Mouse (Mus musculus) MEL (cell line): ENCODE measurements around the gene Cacna1c. TPM values are rescaled to one million over a fixed set of nuclear protein-coding genes. Genes with fewer than 3 reads are reported as not detected.

ENCODE experiments used
- DNase-seq: peaks from one replicate; pipeline ENCODE4 v3.0.0; 2011; ENCODE audit warnings: low read depth, low spot score
- H3K27ac ChIP-seq: 2 replicates; pipeline ENCODE4 v1.5.1; 2012; ENCODE audit warnings: low read depth, mild to moderate bottlenecking, control low read depth, low read length, moderate library complexity; ENCODE audit not compliant: control insufficient read depth
- H3K27me3 ChIP-seq, 2 experiments: fragments of 150-350 bp in 1 of 2; sonication (generic) in 1 of 2; 2 replicates each; pipeline ENCODE4 v1.6.1; 2012; ENCODE audit warnings: low read length in 2 of 2, mild to moderate bottlenecking in 2 of 2, improper control_type of control experiment in 1 of 2, moderate library complexity in 1 of 2; ENCODE audit not compliant: insufficient read depth in 2 of 2, control insufficient read depth in 1 of 2
- H3K36me3 ChIP-seq, 2 experiments: 2 replicates each; pipeline ENCODE4 v1.6.1; 2012 to 2014; ENCODE audit warnings: low read length in 2 of 2, improper control_type of control experiment in 1 of 2, inconsistent platforms in 1 of 2, mild to moderate bottlenecking in 1 of 2; ENCODE audit not compliant: insufficient read depth in 2 of 2, control insufficient read depth in 1 of 2
- H3K4me1 ChIP-seq, 2 experiments: fragments of 150-350 bp in 1 of 2; sonication (generic) in 1 of 2; 2 replicates each; pipeline ENCODE4 v1.6.1; 2012; ENCODE audit warnings: low read length in 2 of 2, improper control_type of control experiment in 1 of 2, mild to moderate bottlenecking in 1 of 2; ENCODE audit not compliant: insufficient read depth in 2 of 2, control insufficient read depth in 1 of 2
- H3K4me3 ChIP-seq, 2 experiments: fragments of 150-350 bp in 1 of 2; sonication (generic) in 1 of 2; 2 replicates each; pipeline ENCODE4 v1.5.1; 2012; ENCODE audit warnings: low read depth in 2 of 2, low read length in 2 of 2, mild to moderate bottlenecking in 2 of 2, moderate library complexity in 2 of 2, control low read depth in 1 of 2, improper control_type of control experiment in 1 of 2; ENCODE audit not compliant: control insufficient read depth in 1 of 2, insufficient read depth in 1 of 2
- H3K79me2 ChIP-seq: 2 replicates; pipeline ENCODE4 v1.6.1; 2012; ENCODE audit warnings: mild to moderate bottlenecking, low read length, moderate library complexity; ENCODE audit not compliant: control insufficient read depth, poor library complexity, insufficient read depth
- H3K9ac ChIP-seq: 2 replicates; pipeline ENCODE4 v1.6.1; 2012; ENCODE audit warnings: low read depth, mild to moderate bottlenecking, control low read depth, low read length, moderate library complexity; ENCODE audit not compliant: control insufficient read depth, poor library complexity, severe bottlenecking
- H3K9me3 ChIP-seq: fragments of 150-350 bp; sonication (generic); replicated peaks from 2 replicates; pipeline ENCODE4 v1.6.1; 2012; ENCODE audit warnings: mild to moderate bottlenecking, low read length, improper control_type of control experiment, moderate library complexity; ENCODE audit not compliant: insufficient read depth
- CHD2 ChIP-seq: IDR thresholded peaks from 2 replicates; pipeline ENCODE4 v1.6.1; 2011; ENCODE audit warnings: low read length, improper control_type of control experiment
- E2F4 ChIP-seq: IDR thresholded peaks from 2 replicates; pipeline ENCODE4 v1.6.1; 2011; ENCODE audit warnings: low read depth, low read length, improper control_type of control experiment, borderline replicate concordance
- ELF1 ChIP-seq: IDR thresholded peaks from 2 replicates; pipeline ENCODE4 v1.6.1; 2014; ENCODE audit warnings: low read depth, mild to moderate bottlenecking, inconsistent platforms, low read length, improper control_type of control experiment, moderate library complexity
- JUND ChIP-seq: IDR thresholded peaks from 2 replicates; pipeline ENCODE4 v1.6.1; 2011; ENCODE audit warnings: low read depth, mild to moderate bottlenecking, improper control_type of control experiment, low read length
- KAT2A ChIP-seq: conservative IDR thresholded peaks from 2 replicates; pipeline ENCODE4 v1.6.1; 2012; ENCODE audit warnings: low read depth, low read length, improper control_type of control experiment, inconsistent platforms
- MAZ ChIP-seq: IDR thresholded peaks from 2 replicates; pipeline ENCODE4 v1.6.1; 2012; ENCODE audit warnings: low read depth, mild to moderate bottlenecking, inconsistent platforms, low read length, improper control_type of control experiment
- MEF2A ChIP-seq: IDR thresholded peaks from 2 replicates; pipeline ENCODE4 v1.6.1; 2014; ENCODE audit warnings: low read depth, mild to moderate bottlenecking, inconsistent platforms, low read length, improper control_type of control experiment; ENCODE audit not compliant: poor library complexity, insufficient replicate concordance, severe bottlenecking; ENCODE audit errors: extremely low read depth
- NELFE ChIP-seq: IDR thresholded peaks from 2 replicates; pipeline ENCODE4 v1.6.1; 2011; ENCODE audit warnings: low read depth, low read length, improper control_type of control experiment
- POLR2A ChIP-seq, 2 experiments: IDR thresholded peaks; 2 replicates each; pipeline ENCODE4 v1.6.1; 2011 to 2012; ENCODE audit warnings: low read length in 2 of 2, mild to moderate bottlenecking in 2 of 2, control low read depth in 1 of 2, improper control_type of control experiment in 1 of 2, low read depth in 1 of 2, moderate library complexity in 1 of 2; ENCODE audit not compliant: control insufficient read depth in 1 of 2, insufficient read depth in 1 of 2, poor library complexity in 1 of 2
- POLR2AphosphoS2 ChIP-seq: IDR thresholded peaks from 2 replicates; pipeline ENCODE4 v1.6.1; 2011; ENCODE audit warnings: low read length, improper control_type of control experiment
- RAD21 ChIP-seq: IDR thresholded peaks from 2 replicates; pipeline ENCODE4 v1.6.1; 2011; ENCODE audit warnings: mild to moderate bottlenecking, low read depth, low read length, improper control_type of control experiment
- SMC3 ChIP-seq: IDR thresholded peaks from 2 replicates; pipeline ENCODE4 v1.6.1; 2011; ENCODE audit warnings: low read depth, low read length, improper control_type of control experiment
- TAL1 ChIP-seq: IDR thresholded peaks from 2 replicates; pipeline ENCODE4 v1.6.1; 2012; ENCODE audit warnings: mild to moderate bottlenecking, inconsistent platforms, low read length, moderate library complexity, mixed read lengths
- TBP ChIP-seq: IDR thresholded peaks from 2 replicates; pipeline ENCODE4 v1.8.0; 2011; ENCODE audit warnings: low read depth, low read length, improper control_type of control experiment
- UBTF ChIP-seq: IDR thresholded peaks from 2 replicates; pipeline ENCODE4 v1.6.1; 2012; ENCODE audit warnings: low read depth, mild to moderate bottlenecking, inconsistent platforms, low read length, improper control_type of control experiment, moderate library complexity, borderline replicate concordance; ENCODE audit not compliant: insufficient read depth
- ZC3H11A ChIP-seq: IDR thresholded peaks from 2 replicates; pipeline ENCODE4 v1.6.1; 2012; ENCODE audit warnings: low read depth, mild to moderate bottlenecking, inconsistent platforms, low read length, improper control_type of control experiment
- ZKSCAN1 ChIP-seq: IDR thresholded peaks from 2 replicates; pipeline ENCODE4 v1.6.1; 2012; ENCODE audit warnings: low read depth, mild to moderate bottlenecking, inconsistent platforms, low read length, improper control_type of control experiment, moderate library complexity
- ZNF384 ChIP-seq: IDR thresholded peaks from 2 replicates; pipeline ENCODE4 v1.6.1; 2012; ENCODE audit warnings: low read depth, mild to moderate bottlenecking, inconsistent platforms, low read length, improper control_type of control experiment
- polyA plus RNA-seq, 2 experiments: library from polyadenylated mRNA; stranded (reverse) in 1 of 2; unstranded in 1 of 2; fragments of >175 nt in 1 of 2; fragments of >200 nt in 1 of 2; gene quantifications; 2 replicates each; pipeline versions ENCODE4 v1.2.1 to v1.2.4; 2012; ENCODE audit warnings: low replicate concordance in 2 of 2, low read depth in 1 of 2; ENCODE audit not compliant: insufficient read length in 2 of 2, insufficient read depth in 1 of 2, missing spikeins in 1 of 2
- total RNA-seq: library from RNA; depleted of rRNA; stranded (reverse); fragments of 300-350 nt; gene quantifications from 2 replicates; pipeline ENCODE4 v1.2.3, GENCODE M21; 2012

The Cacna1c gene
- total and polyA plus RNA-seq, 3 experiments: 3.4 to 4.4 TPM; not detected in 1

DNA sequence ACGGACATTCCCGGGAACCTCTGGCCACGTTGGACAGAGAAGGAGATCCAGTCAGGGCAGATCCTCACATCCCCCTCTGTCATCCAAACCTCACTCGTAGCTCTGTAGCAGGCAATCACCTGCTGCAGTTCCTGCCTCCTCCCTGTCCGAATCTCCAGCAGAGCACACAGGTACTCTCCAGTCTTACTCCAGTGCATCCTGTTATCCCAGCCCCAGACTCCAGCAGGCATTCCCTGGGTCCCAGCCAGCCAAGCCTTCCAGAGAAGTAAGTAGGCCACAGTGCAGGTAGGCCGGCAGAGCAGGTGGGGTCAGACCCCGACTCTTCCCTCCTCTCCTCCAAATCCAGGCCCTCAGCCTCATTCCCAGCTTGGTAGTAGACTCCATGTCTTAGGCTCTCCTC, 186.7 kb downstream of the Cacna1c start (continued):
- no peak for TF ChIP-seq POLR2AphosphoS2

DNA sequence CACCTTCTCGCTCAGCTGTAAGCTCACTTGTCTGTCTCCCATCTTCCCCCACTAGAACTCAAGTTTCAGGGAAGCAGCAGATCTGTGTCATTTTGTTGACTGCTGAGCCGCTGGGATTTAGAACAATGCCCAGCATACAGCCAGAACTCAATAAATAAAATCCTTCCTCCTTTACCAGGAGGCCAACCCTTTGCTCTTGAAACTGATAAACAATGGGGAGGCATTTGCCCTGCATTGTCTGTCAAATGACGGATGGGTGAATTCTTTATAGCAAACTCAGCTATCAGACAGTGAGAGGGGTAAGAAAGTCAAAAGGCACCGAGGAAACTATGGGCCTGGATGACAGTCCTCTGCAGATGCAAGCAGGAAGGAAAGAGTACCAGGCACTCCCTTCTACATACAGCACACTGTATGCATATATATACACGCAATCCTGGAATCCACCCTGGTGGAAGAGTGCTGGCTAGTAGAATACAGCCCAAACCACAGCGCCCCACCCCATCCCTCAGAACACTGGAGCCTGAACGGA, 187.5 kb downstream of the Cacna1c start:
- Histone ChIP-seq H3K9ac (no peak overlapping the region), H3K9me3 (no peaks in the 10 kb centered on the region), H3K27ac (no peak overlapping the region), H3K79me2 (no peaks in the 10 kb centered on the region), H3K4me3 (no peak overlapping the region), H3K36me3 (no peaks in the 10 kb centered on the region), H3K27me3 (peaks cover 0 to 3% of the 10 kb centered on the region in 2 experiments; a peak in 1 of 4 replicates), H3K4me1 (peaks cover 0 to 2% of the 10 kb centered on the region in 2 experiments; a peak in 1 of 4 replicates)
- DNase-seq: no peak
- no peak for TF ChIP-seq JUND
- no peak for TF ChIP-seq MAZ
- TF ChIP-seq CHD2: no peak
- TF ChIP-seq ZNF384: no peak
- TF ChIP-seq ELF1: no peak
- TF ChIP-seq SMC3: no peak
- no peak for TF ChIP-seq UBTF
- no peak for TF ChIP-seq RAD21
- no peak for TF ChIP-seq ZKSCAN1
- no peak for TF ChIP-seq MEF2A
- no peak for TF ChIP-seq KAT2A
- TF ChIP-seq TBP: no peak
- TF ChIP-seq POLR2A (IDR thresholded peaks at IDR 0.05; ENCODE audit: control insufficient read depth in 1 of 2, insufficient read depth in 1 of 2, low read depth in 1 of 2, low read length in 2 of 2, poor library complexity in 1 of 2): no peak

DNA sequence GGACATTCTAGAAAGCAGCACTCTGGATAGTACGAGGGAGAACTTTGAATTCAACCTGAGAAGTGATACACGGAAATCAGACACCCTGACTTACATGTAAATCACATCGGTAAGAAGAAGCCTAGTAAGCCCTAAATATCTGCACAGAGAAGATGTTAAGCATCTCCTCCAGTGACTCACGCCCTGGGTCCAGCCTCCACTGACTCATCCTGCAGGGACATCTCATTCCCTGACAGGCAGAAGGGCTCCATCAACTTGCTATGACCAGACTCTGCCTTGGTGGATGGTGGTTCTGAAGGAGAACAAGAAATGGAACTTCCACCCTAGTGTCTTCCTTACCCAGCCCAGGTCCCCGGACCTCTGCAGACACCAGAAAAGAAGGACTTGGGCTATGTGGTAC, 191.6 kb downstream of the Cacna1c start:
- Histone ChIP-seq H3K36me3 (no peaks in the 10 kb centered on the region), H3K27me3 (peaks cover 6% of the 10 kb centered on the region in 2 experiments)
- TF ChIP-seq ZC3H11A: no peak
- TF ChIP-seq MAZ: no peak
- TF ChIP-seq POLR2AphosphoS2: no peak
- no peak for TF ChIP-seq MEF2A
- no peak for TF ChIP-seq ZNF384
- no peak for TF ChIP-seq TAL1
- no peak for TF ChIP-seq CHD2
- TF ChIP-seq E2F4: no peak
- TF ChIP-seq JUND: no peak
- no peak for TF ChIP-seq NELFE
- TF ChIP-seq ZKSCAN1: no peak

More for the DNA sequence above, 191.6 kb downstream of the Cacna1c start:
- no peaks in the 10 kb centered on the region for H3K79me2 ChIP-seq
- no peaks in the 10 kb centered on the region for H3K4me1 ChIP-seq
- DNase-seq: no peak
- H3K4me3 ChIP-seq: no peak overlapping the region
- no peak overlapping the region for H3K27ac ChIP-seq
- H3K9ac ChIP-seq: no peak overlapping the region
- no peaks in the 10 kb centered on the region for H3K9me3 ChIP-seq
